Mouse (Mus musculus): ENCODE data around the gene Mms19. TPM values are rescaled to one million over a fixed set of nuclear protein-coding genes. Genes with fewer than 3 reads are reported as not detected.

Gene Mms19
- polyA plus RNA-seq, 1 experiment from 2014 or later = 28.4 TPM

DNA sequence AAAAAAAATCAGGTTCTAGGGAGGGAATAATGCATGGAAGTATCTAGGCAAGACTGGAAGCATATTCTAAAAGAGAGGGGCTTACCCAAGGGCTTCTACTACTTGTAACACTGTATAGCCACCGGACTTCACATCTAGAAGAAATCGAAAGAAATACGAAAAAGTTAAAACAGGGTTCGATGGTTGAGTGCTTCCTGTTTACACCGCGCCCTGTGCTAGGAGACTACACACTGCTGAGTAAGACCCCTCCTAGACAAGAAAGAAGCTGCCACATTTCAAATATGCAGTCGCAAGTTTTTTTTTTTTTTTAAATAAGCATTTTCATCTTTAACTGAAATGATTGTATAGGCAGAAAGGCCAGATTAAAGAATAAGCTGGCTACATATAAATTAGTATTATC, 11.3 kb downstream of the Mms19 start:
- 90% methylated on average over 7 of the region's 7 CpGs for WGBS
- H3K36me3 ChIP-seq (ENCODE audit: control insufficient read depth, insufficient read depth, low read length) = peaks cover 8% of the 10 kb centered on the region

DNA sequence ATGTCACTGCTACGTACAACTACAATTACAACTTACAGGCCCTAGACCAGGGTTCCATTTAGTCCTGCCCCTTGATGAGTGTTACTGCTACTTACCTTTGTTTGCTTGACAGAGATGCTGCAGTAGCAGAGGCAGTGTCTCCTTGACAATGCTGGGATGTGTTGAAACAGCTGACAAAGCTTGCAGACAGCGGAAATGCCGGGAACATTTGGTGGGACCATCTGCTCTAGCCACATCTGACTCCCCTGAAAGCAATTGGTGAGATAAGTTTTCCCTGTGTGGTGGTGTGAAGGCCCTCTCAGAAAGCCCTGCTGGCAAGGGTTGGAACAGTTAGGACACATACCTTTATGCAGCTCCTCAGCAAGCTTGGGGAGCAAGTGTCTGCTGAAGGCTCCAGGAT, 27.4 kb downstream of the Mms19 start:
- Histone ChIP-seq H3K27ac (ENCODE audit: low read length) (no peak overlapping the region), H3K9me3 (ENCODE audit: control insufficient read depth, low read length) (no peaks in the 10 kb centered on the region), H3K9ac (ENCODE audit: low read depth, low read length) (no peak overlapping the region), H3K36me3 (ENCODE audit: control insufficient read depth, insufficient read depth, low read length) (peaks cover 19% of the 10 kb centered on the region), H3K27me3 (replicated peaks; ENCODE audit: control insufficient read depth, insufficient read depth, low read length) (no peaks in the 10 kb centered on the region), H3K4me3 (ENCODE audit: low read length) (no peak overlapping the region), H3K4me2 (ENCODE audit: low read depth, low read length) (no peak overlapping the region), H3K4me1 (ENCODE audit: control insufficient read depth, insufficient read depth, low read length) (no peaks in the 10 kb centered on the region)
- no peak for ATAC-seq
- 88% methylated on average over 3 of the region's 3 CpGs for WGBS

More for the DNA sequence above, 11.3 kb downstream of the Mms19 start:
- H3K27me3 ChIP-seq (replicated peaks; ENCODE audit: control insufficient read depth, insufficient read depth, low read length) = no peaks in the 10 kb centered on the region
- no peak overlapping the region for H3K4me2 ChIP-seq (ENCODE audit: low read depth, low read length)
- no peak overlapping the region for H3K27ac ChIP-seq (ENCODE audit: low read length)
- ATAC-seq = no peak
- no peaks in the 10 kb centered on the region for H3K9me3 ChIP-seq (ENCODE audit: control insufficient read depth, low read length)
- H3K4me3 ChIP-seq (ENCODE audit: low read length) = no peak overlapping the region
- no peak overlapping the region for H3K9ac ChIP-seq (ENCODE audit: low read depth, low read length)
- peaks cover 9% of the 10 kb centered on the region; the same call in 1 of the 2 replicates for H3K4me1 ChIP-seq (ENCODE audit: control insufficient read depth, insufficient read depth, low read length)

DNA sequence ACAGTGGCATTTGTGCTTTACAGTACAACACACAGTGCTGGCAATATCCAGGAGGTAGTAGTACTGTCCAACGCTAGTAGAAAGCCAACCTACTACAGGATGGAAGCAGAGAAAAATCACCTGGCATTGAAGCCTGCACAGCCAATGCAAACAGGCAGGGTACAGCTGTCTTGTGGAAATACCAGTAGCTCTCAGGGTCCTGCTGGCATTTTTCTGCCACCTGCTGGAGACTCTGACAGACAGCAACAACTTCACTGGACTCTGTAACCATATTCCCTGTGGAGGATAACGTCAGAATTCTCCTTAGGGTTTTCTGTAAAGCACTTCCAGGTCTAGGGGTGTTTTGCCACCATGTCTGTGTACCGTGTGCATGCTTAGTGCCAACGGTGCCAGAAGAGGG, 28.7 kb downstream of the Mms19 start:
- Histone ChIP-seq H3K4me3 (ENCODE audit: low read length) (no peak overlapping the region), H3K27me3 (replicated peaks; ENCODE audit: control insufficient read depth, insufficient read depth, low read length) (no peaks in the 10 kb centered on the region), H3K36me3 (ENCODE audit: control insufficient read depth, insufficient read depth, low read length) (peaks cover 23% of the 10 kb centered on the region), H3K9me3 (ENCODE audit: control insufficient read depth, low read length) (no peaks in the 10 kb centered on the region), H3K4me1 (ENCODE audit: control insufficient read depth, insufficient read depth, low read length) (no peaks in the 10 kb centered on the region), H3K4me2 (ENCODE audit: low read depth, low read length) (no peak overlapping the region), H3K9ac (ENCODE audit: low read depth, low read length) (no peak overlapping the region), H3K27ac (ENCODE audit: low read length) (no peak overlapping the region)
- WGBS = 76% methylated on average over 4 of the region's 4 CpGs
- no peak for ATAC-seq

DNA sequence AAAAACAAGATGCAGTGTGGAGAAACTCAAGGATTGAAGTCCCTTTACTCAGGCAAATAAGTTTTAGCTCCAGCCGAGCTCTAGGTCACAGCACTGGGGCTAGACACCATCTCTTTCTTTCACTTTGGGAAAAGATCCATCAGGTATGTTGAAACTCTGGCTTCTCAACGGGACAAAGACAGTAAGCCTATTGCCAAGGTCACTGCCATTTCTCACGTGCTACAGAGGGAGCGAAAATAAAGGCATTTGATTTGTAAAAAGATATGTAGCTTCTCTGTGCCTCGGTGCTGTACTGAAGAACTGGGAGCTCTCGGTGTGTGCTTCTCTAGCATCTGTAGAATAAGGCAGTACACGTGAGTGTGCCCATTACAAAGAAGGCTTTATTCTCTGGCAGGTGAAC, 37.1 kb downstream of the Mms19 start:
- no peak overlapping the region for H3K27ac ChIP-seq (ENCODE audit: low read length)
- H3K36me3 ChIP-seq (ENCODE audit: control insufficient read depth, insufficient read depth, low read length) = peaks cover 54% of the 10 kb centered on the region
- 0 out of 2 replicates have a peak, but pooled peaks cover 4% of the 10 kb centered on the region for H3K9me3 ChIP-seq (ENCODE audit: control insufficient read depth, low read length)
- no peak for ATAC-seq
- no peak overlapping the region for H3K4me2 ChIP-seq (ENCODE audit: low read depth, low read length)
- WGBS = 83% methylated on average over 7 of the region's 7 CpGs
- H3K4me3 ChIP-seq (ENCODE audit: low read length) = no peak overlapping the region
- H3K4me1 ChIP-seq (ENCODE audit: control insufficient read depth, insufficient read depth, low read length) = no peaks in the 10 kb centered on the region
- H3K27me3 ChIP-seq (replicated peaks; ENCODE audit: control insufficient read depth, insufficient read depth, low read length) = no peaks in the 10 kb centered on the region
- H3K9ac ChIP-seq (ENCODE audit: low read depth, low read length) = no peak overlapping the region

DNA sequence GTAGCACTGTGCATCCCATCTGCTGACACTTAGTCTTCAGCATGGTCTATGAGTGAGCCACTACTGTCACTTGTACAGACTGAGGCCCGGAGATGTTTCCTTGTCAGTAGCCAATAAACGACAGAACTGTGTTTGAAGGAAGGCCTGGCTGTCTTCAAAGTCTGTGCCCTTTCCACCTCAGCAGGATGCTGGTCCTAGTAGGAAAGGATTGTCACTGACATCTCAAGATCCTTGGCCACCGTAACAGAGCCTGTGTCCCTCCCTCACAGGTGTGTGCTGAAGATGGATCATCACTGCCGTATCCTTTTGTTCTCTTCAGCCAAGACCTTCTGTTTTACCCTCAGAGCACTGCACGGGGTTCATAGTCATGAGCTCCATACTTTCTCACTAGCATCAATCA, 42.4 kb downstream of the Mms19 start:
- H3K9ac ChIP-seq (ENCODE audit: low read depth, low read length) = no peak overlapping the region
- no peak overlapping the region for H3K4me3 ChIP-seq (ENCODE audit: low read length)
- WGBS = 90% methylated on average over 5 of the region's 5 CpGs
- no peak for ATAC-seq
- no peak overlapping the region for H3K4me2 ChIP-seq (ENCODE audit: low read depth, low read length)
- peaks cover 16% of the 10 kb centered on the region for H3K36me3 ChIP-seq (ENCODE audit: control insufficient read depth, insufficient read depth, low read length)
- no peaks in the 10 kb centered on the region for H3K9me3 ChIP-seq (ENCODE audit: control insufficient read depth, low read length)
- H3K4me1 ChIP-seq (ENCODE audit: control insufficient read depth, insufficient read depth, low read length) = peaks cover 7% of the 10 kb centered on the region
- no peaks in the 10 kb centered on the region for H3K27me3 ChIP-seq (replicated peaks; ENCODE audit: control insufficient read depth, insufficient read depth, low read length)
- H3K27ac ChIP-seq (ENCODE audit: low read length) = no peak overlapping the region

DNA sequence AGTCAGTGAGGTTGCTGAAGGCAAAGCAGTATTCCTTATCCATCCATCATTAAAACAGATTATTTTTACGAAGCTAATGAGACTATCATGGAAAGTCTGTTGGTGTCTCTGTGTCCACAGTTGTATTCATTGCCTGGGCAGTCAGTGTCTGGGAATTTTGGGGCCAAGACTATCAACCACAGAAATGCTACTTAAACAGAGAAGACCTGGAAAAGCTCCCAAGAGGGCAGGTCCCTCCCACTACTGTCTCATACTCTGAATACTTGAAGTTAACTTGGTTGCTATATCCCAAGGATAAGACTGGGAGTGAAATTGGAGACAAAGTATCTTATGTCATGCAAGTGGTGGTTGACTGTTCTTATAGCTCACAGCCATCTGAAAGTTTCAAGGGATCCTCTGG, 45.0 kb downstream of the Mms19 start:
- H3K27me3 ChIP-seq (replicated peaks; ENCODE audit: control insufficient read depth, insufficient read depth, low read length) = no peaks in the 10 kb centered on the region
- ATAC-seq = no peak
- no peak overlapping the region for H3K9ac ChIP-seq (ENCODE audit: low read depth, low read length)
- no peaks in the 10 kb centered on the region for H3K9me3 ChIP-seq (ENCODE audit: control insufficient read depth, low read length)
- 90% methylated on average over 1 of the region's 1 CpGs for WGBS
- H3K27ac ChIP-seq (ENCODE audit: low read length) = no peak overlapping the region
- peaks cover 14% of the 10 kb centered on the region for H3K4me1 ChIP-seq (ENCODE audit: control insufficient read depth, insufficient read depth, low read length)
- no peak overlapping the region for H3K4me2 ChIP-seq (ENCODE audit: low read depth, low read length)
- H3K36me3 ChIP-seq (ENCODE audit: control insufficient read depth, insufficient read depth, low read length) = no peaks in the 10 kb centered on the region
- H3K4me3 ChIP-seq (ENCODE audit: low read length) = no peak overlapping the region

DNA sequence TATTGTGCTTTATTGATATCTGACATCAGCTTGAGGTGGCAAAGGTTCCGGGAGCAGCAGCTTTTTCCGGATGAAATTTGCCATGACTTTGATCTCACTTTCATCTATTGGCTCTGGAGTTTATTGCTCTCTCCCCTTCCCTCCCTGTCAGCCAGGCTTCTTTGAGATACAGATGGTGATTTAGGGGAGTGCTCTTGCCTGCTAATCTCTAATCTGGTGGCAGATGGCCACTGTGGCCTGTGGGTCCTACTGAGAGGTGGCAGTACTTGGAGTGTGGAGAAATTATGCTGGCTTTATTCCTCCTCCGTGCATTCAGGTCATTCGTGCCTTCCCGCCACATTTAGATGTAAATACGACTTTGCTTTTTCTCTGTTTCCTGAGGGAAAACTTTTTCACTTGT, 46.8 kb downstream of the Mms19 start:
- Histone ChIP-seq H3K27ac (ENCODE audit: low read length) (no peak overlapping the region), H3K27me3 (replicated peaks; ENCODE audit: control insufficient read depth, insufficient read depth, low read length) (no peaks in the 10 kb centered on the region), H3K4me1 (ENCODE audit: control insufficient read depth, insufficient read depth, low read length) (peaks cover 14% of the 10 kb centered on the region), H3K4me2 (ENCODE audit: low read depth, low read length) (peak overlapping the region; percentile 50), H3K36me3 (ENCODE audit: control insufficient read depth, insufficient read depth, low read length) (0 out of 2 replicates have a peak, but pooled peaks cover 2% of the 10 kb centered on the region), H3K4me3 (ENCODE audit: low read length) (peak overlapping the region; percentile 78), H3K9me3 (ENCODE audit: control insufficient read depth, low read length) (no peaks in the 10 kb centered on the region), H3K9ac (ENCODE audit: low read depth, low read length) (peak overlapping the region; percentile 87)
- no peak for ATAC-seq
- 19% methylated on average over 6 of the region's 6 CpGs for WGBS

DNA sequence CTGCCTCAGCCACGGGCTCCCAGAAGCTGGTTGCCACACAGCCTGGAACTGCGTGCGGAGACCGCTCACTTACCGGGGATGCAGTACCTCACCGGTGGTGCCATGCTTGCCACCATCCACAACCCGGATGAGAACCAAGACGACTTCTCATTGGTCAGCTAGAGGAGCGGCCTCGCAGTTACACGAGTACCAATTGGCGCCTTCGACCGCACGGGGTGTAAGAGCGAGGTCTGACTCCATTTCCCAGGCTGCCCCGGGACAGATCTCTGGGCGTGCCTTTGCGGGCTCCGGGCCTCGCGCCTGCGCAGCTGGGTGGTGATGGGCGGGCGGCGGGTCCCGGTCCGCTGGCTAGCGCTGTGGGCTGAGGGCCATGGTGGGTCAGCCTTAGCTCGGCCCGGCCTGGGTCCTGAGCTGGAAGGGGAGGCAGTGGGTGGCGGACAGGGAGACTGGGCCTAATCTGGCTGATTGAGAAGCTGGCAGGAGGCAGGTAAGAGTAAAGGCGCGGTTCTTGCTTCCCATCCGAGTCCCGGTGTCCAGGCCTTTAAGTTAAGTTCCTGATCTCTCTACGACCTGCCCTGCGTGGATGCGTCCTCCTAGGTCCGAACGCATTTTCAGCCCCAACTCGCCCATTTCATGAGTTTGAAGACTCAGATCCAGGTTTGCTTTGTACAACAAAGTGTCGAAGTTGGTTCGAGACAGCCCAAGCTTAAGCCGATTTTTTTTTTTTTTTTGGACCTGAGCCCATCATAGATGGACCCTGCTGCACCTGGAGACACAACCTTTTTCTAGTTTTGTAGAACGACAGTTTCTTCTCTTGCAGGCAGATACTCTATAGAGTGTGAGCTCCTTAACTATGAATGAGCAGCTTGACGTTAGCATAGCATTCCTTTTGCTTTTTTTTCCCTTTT, 47.5 kb downstream of the Mms19 start, which contains the start of the genes Exosc1 and Zdhhc16:
Gene Exosc1 (minus strand): TSS at position 245 of the 908 bp plus-strand sequence.
Gene Zdhhc16 (plus strand): TSS at position 302 of the 908 bp plus-strand sequence.
- under 1% methylated on average over 47 of the region's 47 CpGs for WGBS
- Histone ChIP-seq H3K27ac (ENCODE audit: low read length) (peak within 1 kb of the TSS; percentile 28), H3K4me2 (ENCODE audit: low read depth, low read length) (peak within 1 kb of the TSS; percentile 73), H3K36me3 (ENCODE audit: control insufficient read depth, insufficient read depth, low read length) (peaks cover 2% of the 10 kb centered on the region; the same call in 1 of the 2 replicates), H3K9me3 (ENCODE audit: control insufficient read depth, low read length) (no peaks in the 10 kb centered on the region), H3K27me3 (replicated peaks; ENCODE audit: control insufficient read depth, insufficient read depth, low read length) (no peaks in the 10 kb centered on the region), H3K4me3 (ENCODE audit: low read length) (peak within 1 kb of the TSS; percentile 78), H3K4me1 (ENCODE audit: control insufficient read depth, insufficient read depth, low read length) (peaks cover 14% of the 10 kb centered on the region), H3K9ac (ENCODE audit: low read depth, low read length) (peak within 1 kb of the TSS; percentile 87)
- ATAC-seq = peak; percentile 100

DNA sequence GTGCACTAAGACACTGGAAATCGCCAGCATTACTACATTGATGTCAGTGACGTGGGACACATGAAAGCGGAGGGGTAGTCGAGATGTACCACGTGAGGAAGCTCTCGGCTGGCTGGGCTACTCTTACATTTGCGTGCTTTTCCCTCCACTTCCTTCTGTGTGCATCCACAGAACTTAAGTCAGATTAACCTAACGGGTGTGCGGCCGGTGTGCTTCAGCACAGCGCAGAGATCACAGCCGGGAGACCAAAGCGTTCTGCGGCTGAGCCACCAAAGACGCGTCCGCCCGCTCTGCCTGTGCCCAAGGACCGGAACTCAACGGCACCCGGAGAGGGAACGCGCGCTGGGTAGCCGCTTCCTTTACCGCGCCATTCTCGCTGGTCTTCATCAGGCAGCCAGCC, 48.3 kb downstream of the Mms19 start:
- Histone ChIP-seq H3K4me1 (ENCODE audit: control insufficient read depth, insufficient read depth, low read length) (peaks cover 14% of the 10 kb centered on the region), H3K27ac (ENCODE audit: low read length) (no peak overlapping the region), H3K4me3 (ENCODE audit: low read length) (peak overlapping the region; percentile 78), H3K27me3 (replicated peaks; ENCODE audit: control insufficient read depth, insufficient read depth, low read length) (no peaks in the 10 kb centered on the region), H3K9ac (ENCODE audit: low read depth, low read length) (peak overlapping the region; percentile 80), H3K4me2 (ENCODE audit: low read depth, low read length) (peak overlapping the region; percentile 73), H3K36me3 (ENCODE audit: control insufficient read depth, insufficient read depth, low read length) (peaks cover 2% of the 10 kb centered on the region; the same call in 1 of the 2 replicates), H3K9me3 (ENCODE audit: control insufficient read depth, low read length) (no peaks in the 10 kb centered on the region)
- under 1% methylated on average over 28 of the region's 28 CpGs for WGBS
- peak; percentile 19; the same call in 1 of the 2 replicates for ATAC-seq
